Mouse (Mus musculus) liver, adult 2 months (tissue): ENCODE results near the gene Pea15a. TPM values are rescaled to one million over a fixed set of nuclear protein-coding genes. Genes with fewer than 3 reads are reported as not detected.

Experiments used
- DNase-seq: peaks from one replicate; pipeline ENCODE4 v3.0.0-alpha.2; 2011; ENCODE audit warnings: low read depth, low spot score; ENCODE audit errors: extremely low read depth
- H3K27ac ChIP-seq: fragments of 200-500 bp; replicated peaks from 2 replicates; pipeline ENCODE4 v1.5.1; 2012; ENCODE audit warnings: low read depth, mild to moderate bottlenecking, control low read depth, inconsistent platforms, low read length; ENCODE audit not compliant: insufficient read depth
- H3K27me3 ChIP-seq: fragments of 200-500 bp; 2 replicates; pipeline ENCODE4 v1.6.1; 2012; ENCODE audit warnings: mild to moderate bottlenecking, moderate library complexity, low read length, inconsistent platforms; ENCODE audit not compliant: control insufficient read depth, insufficient read depth
- H3K36me3 ChIP-seq: fragments of 200-500 bp; 2 replicates; pipeline ENCODE4 v1.6.1; 2012; ENCODE audit warnings: low read length, inconsistent platforms; ENCODE audit not compliant: control insufficient read depth, insufficient read depth
- H3K4me1 ChIP-seq: fragments of 200-500 bp; 2 replicates; pipeline ENCODE4 v1.6.1; 2011; ENCODE audit warnings: low read length; ENCODE audit not compliant: control insufficient read depth, insufficient read depth
- H3K4me3 ChIP-seq: fragments of 200-500 bp; 2 replicates; pipeline ENCODE4 v1.5.1; 2011; ENCODE audit warnings: low read depth, mild to moderate bottlenecking, control low read depth, low read length, moderate library complexity; ENCODE audit not compliant: insufficient read depth
- H3K79me2 ChIP-seq: fragments of 200-500 bp; 2 replicates; pipeline ENCODE4 v1.6.1; 2012; ENCODE audit warnings: inconsistent platforms, mild to moderate bottlenecking, low read length, moderate library complexity; ENCODE audit not compliant: control insufficient read depth, insufficient read depth
- H3K9ac ChIP-seq: fragments of 200-500 bp; 2 replicates; pipeline ENCODE4 v1.6.1; 2012; ENCODE audit warnings: low read depth, mild to moderate bottlenecking, control low read depth, inconsistent platforms, low read length
- CTCF ChIP-seq: fragments of 200-500 bp; IDR thresholded peaks from 2 replicates; pipeline ENCODE4 v1.5.1; 2011; ENCODE audit warnings: low read depth, low read length, control low read depth
- POLR2A ChIP-seq: fragments of 200-500 bp; IDR thresholded peaks from 2 replicates; pipeline ENCODE4 v1.6.1; 2011; ENCODE audit warnings: low read length, control low read depth; ENCODE audit not compliant: insufficient read depth; ENCODE audit errors: extremely low read depth
- WGBS: fragments of 180-500 bp; shearing (Covaris S2); methylation state at CpG from one replicate; pipeline ENCODE4 v1.1.7; 2018; 5-methylcytosine and 5-hydroxymethylcytosine counted together
- polyA plus RNA-seq: library from polyadenylated mRNA; depleted of rRNA; stranded (reverse); fragments of >200 nt; gene quantifications from 2 replicates; pipeline ENCODE4 v1.2.3, GENCODE M21; 2012
- total RNA-seq: library from RNA; depleted of rRNA; stranded (reverse); fragments of >200 nt; gene quantifications from 2 replicates; pipeline ENCODE4 v1.2.3, GENCODE M21; 2014

Gene Pea15a
- total and polyA plus RNA-seq, 2 experiments: 9.4 to 10.2 TPM

DNA sequence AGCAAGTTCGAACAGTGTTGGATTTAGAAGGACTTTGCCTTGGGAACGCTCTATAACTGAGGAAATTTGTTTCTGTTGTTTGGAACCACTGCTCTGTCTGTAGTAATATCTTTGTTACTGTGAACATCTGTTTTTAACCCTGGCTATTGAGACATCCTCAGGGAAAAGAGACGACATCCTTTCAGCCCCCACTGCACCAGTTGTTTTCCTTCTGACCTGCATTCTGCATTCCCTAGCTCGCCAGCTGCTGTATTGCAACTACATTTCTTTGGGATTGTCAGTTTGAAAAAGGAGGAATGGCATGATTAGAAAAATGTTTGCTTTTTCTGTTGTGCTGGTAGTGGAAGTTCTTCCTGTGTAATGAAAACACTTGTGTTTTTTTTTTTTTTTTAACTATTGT, 25.7 kb downstream of the Pea15a start:
- H3K27me3 ChIP-seq: no peaks in the 10 kb centered on the region
- TF ChIP-seq CTCF (no peak), POLR2A (no peak)
- 80% methylated on average over 4 of the region's 4 CpGs for WGBS
- no peak overlapping the region for H3K9ac ChIP-seq
- H3K4me1 ChIP-seq: no peaks in the 10 kb centered on the region
- no peak overlapping the region for H3K4me3 ChIP-seq
- DNase-seq: no peak
- H3K27ac ChIP-seq: no peak overlapping the region
- no peaks in the 10 kb centered on the region; the same call in 1 of the 2 replicates for H3K79me2 ChIP-seq
- peaks cover 64% of the 10 kb centered on the region for H3K36me3 ChIP-seq

DNA sequence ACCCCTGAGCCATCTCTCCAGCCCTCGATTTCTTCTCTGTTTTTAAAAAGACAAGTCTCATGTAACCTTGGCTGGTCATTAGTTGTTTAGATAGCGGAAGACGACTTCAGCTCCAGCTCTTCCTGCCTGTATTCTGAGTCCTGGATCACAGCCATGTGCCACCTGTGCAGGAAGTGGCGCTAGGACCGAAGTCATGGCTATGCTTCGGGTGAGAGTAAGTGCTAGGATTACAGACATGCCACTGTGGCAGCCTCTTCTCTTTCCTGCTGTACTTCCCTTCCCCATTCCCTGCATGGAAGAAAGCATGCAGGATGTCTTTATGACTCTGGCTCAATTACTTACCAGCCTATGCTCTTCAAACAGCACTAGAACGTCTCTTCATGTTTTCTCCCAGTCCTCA, 27.5 kb downstream of the Pea15a start:
- 67% methylated on average over 7 of the region's 7 CpGs for WGBS
- TF ChIP-seq CTCF: no peak
- no peak for TF ChIP-seq POLR2A
- Histone ChIP-seq H3K4me3 (no peak overlapping the region), H3K79me2 (no peaks in the 10 kb centered on the region), H3K27me3 (no peaks in the 10 kb centered on the region), H3K4me1 (no peaks in the 10 kb centered on the region), H3K9ac (no peak overlapping the region), H3K36me3 (peaks cover 69% of the 10 kb centered on the region), H3K27ac (no peak overlapping the region)
- no peak for DNase-seq

DNA sequence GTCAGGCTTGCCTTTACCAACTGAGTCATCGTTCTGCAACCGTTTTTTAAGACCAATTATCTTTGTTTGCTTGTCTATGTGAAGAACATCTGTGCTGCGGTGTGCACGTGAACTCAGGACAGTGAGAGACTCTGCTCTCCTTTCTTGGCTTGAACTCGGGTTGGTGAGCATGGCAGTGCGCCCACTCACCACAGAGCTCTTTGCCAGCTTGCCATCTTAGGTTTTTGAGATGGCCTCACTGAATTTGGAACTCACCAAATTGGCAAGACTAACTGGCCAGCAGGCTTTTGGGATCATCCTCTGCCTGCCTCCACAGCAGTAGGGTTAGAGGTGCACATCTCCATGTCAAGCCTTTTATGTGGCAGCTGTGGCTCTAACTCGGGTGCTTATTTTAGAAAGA, 28.8 kb downstream of the Pea15a start:
- H3K27ac ChIP-seq: no peak overlapping the region
- no peaks in the 10 kb centered on the region for H3K27me3 ChIP-seq
- DNase-seq: peak; percentile 38
- H3K9ac ChIP-seq: no peak overlapping the region
- 0 out of 2 replicates have a peak, but pooled peaks cover 4% of the 10 kb centered on the region for H3K79me2 ChIP-seq
- TF ChIP-seq CTCF: no peak
- TF ChIP-seq POLR2A: no peak
- H3K4me3 ChIP-seq: no peak overlapping the region
- peaks cover 76% of the 10 kb centered on the region for H3K36me3 ChIP-seq
- H3K4me1 ChIP-seq: no peaks in the 10 kb centered on the region
- WGBS: 60% methylated on average over 7 of the region's 7 CpGs

DNA sequence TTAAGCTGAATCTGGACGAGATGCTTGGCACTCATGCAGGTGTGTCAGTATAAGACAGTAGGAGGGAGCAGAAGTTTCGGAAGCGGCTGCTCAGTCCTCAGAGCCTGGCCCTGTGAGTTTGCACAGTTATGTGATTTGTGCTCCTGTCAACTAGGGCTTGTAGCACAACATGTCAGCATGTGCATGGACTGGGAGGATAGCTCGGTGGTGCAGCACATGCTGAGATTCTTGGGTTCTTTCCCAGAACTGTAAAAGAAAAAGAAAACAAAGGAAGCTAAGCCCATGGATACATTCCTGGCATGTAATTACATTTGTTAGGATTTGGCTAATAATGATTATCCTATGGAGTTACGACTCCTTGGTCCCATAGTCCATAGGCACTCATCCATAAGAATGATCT, 33.4 kb downstream of the Pea15a start:
- Histone ChIP-seq H3K4me3 (no peak overlapping the region), H3K27ac (no peak overlapping the region), H3K79me2 (peaks cover 20% of the 10 kb centered on the region), H3K4me1 (no peaks in the 10 kb centered on the region), H3K27me3 (no peaks in the 10 kb centered on the region), H3K9ac (no peak overlapping the region), H3K36me3 (peaks cover 79% of the 10 kb centered on the region)
- WGBS: 91% methylated on average over 5 of the region's 5 CpGs
- TF ChIP-seq CTCF (no peak), POLR2A (no peak)
- no peak for DNase-seq

DNA sequence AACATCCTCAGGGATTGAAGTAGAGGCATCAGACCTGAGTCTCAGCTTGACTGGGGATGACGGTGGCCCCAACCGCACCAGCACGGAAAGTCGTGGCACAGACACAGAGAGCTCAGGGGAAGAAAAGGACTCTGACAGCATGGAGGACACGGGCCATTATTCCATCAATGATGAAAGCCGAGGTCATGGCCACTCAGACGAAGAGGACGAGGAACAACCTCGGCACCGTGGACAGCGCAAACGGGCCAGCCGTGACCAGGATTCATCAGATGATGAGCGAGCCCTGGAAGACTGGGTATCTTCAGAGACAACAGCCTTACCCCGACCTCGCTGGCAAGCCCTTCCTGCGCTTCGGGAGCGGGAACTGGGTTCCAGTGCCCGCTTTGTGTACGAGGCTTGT, 34.2 kb downstream of the Pea15a start:
- no peak for DNase-seq
- H3K4me1 ChIP-seq: no peaks in the 10 kb centered on the region
- 96% methylated on average over 21 of the region's 21 CpGs for WGBS
- no peak overlapping the region for H3K9ac ChIP-seq
- peaks cover 20% of the 10 kb centered on the region for H3K79me2 ChIP-seq
- TF ChIP-seq CTCF (no peak), POLR2A (no peak)
- peaks cover 82% of the 10 kb centered on the region for H3K36me3 ChIP-seq
- no peak overlapping the region for H3K4me3 ChIP-seq
- no peak overlapping the region for H3K27ac ChIP-seq
- H3K27me3 ChIP-seq: no peaks in the 10 kb centered on the region

DNA sequence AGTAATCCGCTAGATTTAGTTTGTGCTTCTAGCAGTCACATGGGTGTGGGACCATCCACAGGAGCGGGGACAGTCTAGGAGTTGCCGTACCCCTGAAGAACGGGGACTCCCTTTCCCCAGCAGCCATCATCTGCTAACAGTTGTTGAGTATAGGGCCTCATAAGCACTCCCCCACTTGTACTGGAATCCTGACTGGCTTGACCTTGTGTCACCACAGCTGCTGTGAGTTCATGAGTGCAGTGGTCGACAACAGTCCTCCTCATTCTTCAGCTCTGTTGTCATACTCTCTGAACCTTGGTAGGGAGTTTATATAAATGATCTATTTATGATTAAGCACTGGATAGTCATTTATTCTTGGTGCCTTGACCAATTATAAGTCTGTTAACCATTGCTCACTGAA, 36.8 kb downstream of the Pea15a start:
- 90% methylated on average over 5 of the region's 5 CpGs for WGBS
- TF ChIP-seq CTCF: no peak
- TF ChIP-seq POLR2A: no peak
- H3K27me3 ChIP-seq: no peaks in the 10 kb centered on the region
- no peak overlapping the region for H3K27ac ChIP-seq
- H3K36me3 ChIP-seq: peaks cover 81% of the 10 kb centered on the region
- H3K79me2 ChIP-seq: peaks cover 27% of the 10 kb centered on the region
- H3K9ac ChIP-seq: no peak overlapping the region
- H3K4me1 ChIP-seq: peaks cover 6% of the 10 kb centered on the region; the same call in 1 of the 2 replicates
- H3K4me3 ChIP-seq: no peak overlapping the region
- DNase-seq: no peak
